Mouse (Mus musculus): ENCODE measurements at regions not wholly inside any gene's neighbourhood (a gene's known extent, or its start where the extent isn't known, plus 50 kb on each side); places are given as distances from the start of the nearest gene placed in this dataset.

- TF ChIP-seq CTCF (IDR thresholded peaks at IDR 0.05; ENCODE audit: low read depth, low read length) (no peak), POLR2A (IDR thresholded peaks at IDR 0.05; ENCODE audit: insufficient read depth, low read length) (no peak)
Observed at GRCm38 (mm10) chr15:67571614-67572013, 1070.9 kb upstream of the Lrrc6 start.

Measured in ES-Bruce4 (cell line).